ENCODE assay signal across 29 mouse cellular contexts in genomic region chr17:29496211-29497070, GRCm38 (mm10). TPM values are rescaled to one million over a fixed set of nuclear protein-coding genes. Genes with fewer than 3 reads are reported as not detected.
A peak's percentile ranks its signal among the peaks of the same experiment; 100 is the strongest.
DNase-seq lines count a peak whose midpoint lies in the region; ATAC-seq and TF ChIP-seq lines count a peak whose summit lies in the region.
"Had no signal": no experiment of that assay in that cellular context is flagged by ENCODE, and none has a peak within 500 bp of the region (broad histone marks: within the 10 kb centered on the region; RNA-seq: fewer than 3 reads in every experiment).

No protein-coding gene starts in this region.

- no peak overlapping the region for H3K4me3 ChIP-seq in heart, embryonic 11.5 days (ENCODE audit: low read depth, low read length)
- no peak overlapping the region; the same call in 1 of the 2 replicates for H3K4me3 ChIP-seq in liver, embryonic 15.5 days (replicated peaks)
- H3K4me3 ChIP-seq in cerebellum, adult 2 months (replicated peaks; ENCODE audit: insufficient read depth, low read depth, low read length) = no peak overlapping the region
- H3K4me3 ChIP-seq in forebrain, embryonic 13.5 days = no peak overlapping the region
- H3K4me3 ChIP-seq: forebrain, embryonic 10.5 days; midbrain, embryonic 15.5 days had no signal

- intact Hi-C loops in heart, postnatal 14 days (cut with DNase I) = no loop called here

- DNase-seq in heart, postnatal 14 days = no peak
- DNase-seq in CD4-positive helper T cell, adult 2 months (ENCODE audit: low read depth, low spot score) = peak; percentile 36
- DNase-seq in c-Kit-positive CD71-positive TER-119-positive erythroid progenitor cells, embryonic 14.5 days (ENCODE audit: low spot score) = peak; percentile 68
- DNase-seq in cerebellum, adult 2 months = no peak
- no peak for DNase-seq in urinary bladder, postnatal 4 days (ENCODE audit: low spot score in 2 of 2)
- DNase-seq: adrenal gland, postnatal 10 days; cerebellum, postnatal 14 days; embryo, embryonic 11 days; layer of hippocampus, postnatal 36 days; lung, postnatal 10 days; thymus, postnatal 14 days had no signal

- H3K4me2 ChIP-seq in heart, embryonic 11.5 days = no peak overlapping the region
- peak overlapping the region; percentile 24 for H3K4me2 ChIP-seq in liver, embryonic 15.5 days
- H3K4me2 ChIP-seq in forebrain, embryonic 13.5 days = no peak overlapping the region
- H3K4me2 ChIP-seq: midbrain, embryonic 15.5 days had no signal

- peaks cover 10% of the 10 kb centered on the region for H3K4me1 ChIP-seq in heart, embryonic 11.5 days (ENCODE audit: control insufficient read depth, insufficient read depth, low read length)
- peaks cover 81% of the 10 kb centered on the region for H3K4me1 ChIP-seq in liver, embryonic 15.5 days (replicated peaks)
- H3K4me1 ChIP-seq in cerebellum, adult 2 months (ENCODE audit: control insufficient read depth, insufficient read depth, low read length) = no peaks in the 10 kb centered on the region
- peaks cover 14% of the 10 kb centered on the region for H3K4me1 ChIP-seq in forebrain, embryonic 13.5 days

- 72% methylated on average over 6 of the region's 6 CpGs for WGBS in heart, embryonic 11.5 days (ENCODE audit: insufficient replicate concordance)
- 70% methylated on average over 6 of the region's 6 CpGs for WGBS in liver, embryonic 15.5 days (ENCODE audit: insufficient replicate concordance)
- 76% methylated on average over 6 of the region's 6 CpGs for WGBS in cerebellum, adult 2 months
- WGBS in forebrain, embryonic 13.5 days = 77% methylated on average over 6 of the region's 6 CpGs

- no peaks in the 10 kb centered on the region for H3K9me3 ChIP-seq in heart, embryonic 11.5 days (replicated peaks; ENCODE audit: control insufficient read depth, low read length)
- no peaks in the 10 kb centered on the region for H3K9me3 ChIP-seq in liver, embryonic 15.5 days (replicated peaks)
- no peaks in the 10 kb centered on the region for H3K9me3 ChIP-seq in forebrain, embryonic 13.5 days (replicated peaks)
- H3K9me3 ChIP-seq: forebrain, embryonic 10.5 days; midbrain, embryonic 15.5 days had no signal

- H3K27ac ChIP-seq in heart, embryonic 11.5 days (ENCODE audit: low read depth, low read length) = 0 out of 2 replicates have a peak overlapping the region, but pooled peaks have one; percentile 47
- peak overlapping the region; percentile 96 for H3K27ac ChIP-seq in liver, embryonic 15.5 days (replicated peaks)
- no peak overlapping the region for H3K27ac ChIP-seq in cerebellum, adult 2 months (ENCODE audit: insufficient read depth, low read length)
- no peak overlapping the region for H3K27ac ChIP-seq in forebrain, embryonic 13.5 days
- H3K27ac ChIP-seq: forebrain, embryonic 10.5 days; kidney, postnatal 0 days; midbrain, embryonic 15.5 days had no signal

- TF ChIP-seq CTCF in cerebellum, adult 2 months (IDR thresholded peaks at IDR 0.05; ENCODE audit: borderline replicate concordance, insufficient read depth, low read depth, low read length) = no peak

- ATAC-seq in heart, embryonic 11.5 days (replicated peaks; ENCODE audit: insufficient number of reproducible peaks, low FRiP score, low TSS enrichment) = no peak
- ATAC-seq in liver, embryonic 15.5 days (ENCODE audit: insufficient read depth) = no peak
- ATAC-seq in forebrain, embryonic 13.5 days = no peak
- ATAC-seq: hindbrain, embryonic 16.5 days; intestine, postnatal 0 days; midbrain, embryonic 15.5 days; Patski had no signal

- H3K36me3 ChIP-seq in heart, embryonic 11.5 days (ENCODE audit: control insufficient read depth, insufficient read depth, low read length) = peaks cover 13% of the 10 kb centered on the region
- peaks cover 52% of the 10 kb centered on the region for H3K36me3 ChIP-seq in liver, embryonic 15.5 days (replicated peaks)
- peaks cover 17% of the 10 kb centered on the region for H3K36me3 ChIP-seq in forebrain, embryonic 13.5 days (ENCODE audit: poor library complexity, severe bottlenecking)

- H3K27me3 ChIP-seq in heart, embryonic 11.5 days (ENCODE audit: control insufficient read depth, insufficient read depth, low read length) = no peaks in the 10 kb centered on the region
- H3K27me3 ChIP-seq in liver, embryonic 15.5 days = no peaks in the 10 kb centered on the region
- no peaks in the 10 kb centered on the region for H3K27me3 ChIP-seq in cerebellum, adult 2 months (ENCODE audit: control insufficient read depth, insufficient read depth, low read length)
- no peaks in the 10 kb centered on the region for H3K27me3 ChIP-seq in forebrain, embryonic 13.5 days
- H3K27me3 ChIP-seq: midbrain, embryonic 15.5 days; Patski had no signal

- TF ChIP-seq POLR2A in cerebellum, adult 2 months (IDR thresholded peaks at IDR 0.05; ENCODE audit: borderline replicate concordance, insufficient read depth, low read length) = no peak

- no peak overlapping the region for H3K9ac ChIP-seq in heart, embryonic 11.5 days (ENCODE audit: low read depth, low read length)
- peak overlapping the region; percentile 25; the same call in 1 of the 2 replicates for H3K9ac ChIP-seq in liver, embryonic 15.5 days
- H3K9ac ChIP-seq in forebrain, embryonic 13.5 days = no peak overlapping the region
- H3K9ac ChIP-seq: midbrain, embryonic 15.5 days had no signal

RNA-seq across cellular contexts. Expression of gene Pim1, which starts 5.9 kb away (rescaled TPM):
- 23.5 and 27.3 TPM in 2 replicates for polyA plus RNA-seq in heart, embryonic 11.5 days (2014; fragmentation: Nextera tagmentation; extraction: Ambion mirVana)
- total RNA-seq in heart, postnatal 14 days (2021) = 10 to 100 TPM; 30.8 to 33.7 TPM
- 93.3 and 93.5 TPM in 2 replicates for polyA plus RNA-seq in liver, embryonic 15.5 days (2015; fragmentation: Nextera tagmentation; extraction: Ambion mirVana)
- 10.5 and 10.9 TPM in 2 replicates for polyA plus RNA-seq in cerebellum, adult 2 months (2012; rRNA removed)
- polyA plus RNA-seq in forebrain, embryonic 13.5 days (2015; fragmentation: Nextera tagmentation; extraction: Ambion mirVana) = 21.0 and 22.0 TPM in 2 replicates

RNA-seq across cellular contexts. Expression of gene Gm17657, which starts 53.0 kb away (rescaled TPM):
- not detected in 2 replicates for polyA plus RNA-seq in heart, embryonic 11.5 days (2014; fragmentation: Nextera tagmentation; extraction: Ambion mirVana)
- not detected for total RNA-seq in heart, postnatal 14 days (2021)
- polyA plus RNA-seq in liver, embryonic 15.5 days (2015; fragmentation: Nextera tagmentation; extraction: Ambion mirVana) = not detected in 2 replicates
- polyA plus RNA-seq in cerebellum, adult 2 months (2012; rRNA removed) = not detected in 2 replicates
- polyA plus RNA-seq in forebrain, embryonic 13.5 days (2015; fragmentation: Nextera tagmentation; extraction: Ambion mirVana) = not detected in 2 replicates
- total RNA-seq: adrenal gland, postnatal 10 days; gastrocnemius, adult 18-20 months; hematopoietic stem cell, adult 5-6 weeks; layer of hippocampus, adult 18-20 months; layer of hippocampus, postnatal 36 days; left cerebral cortex, postnatal 25 days; megakaryocyte progenitor cell, adult 5-6 weeks; neutrophil, adult 5-6 weeks had no signal
- polyA plus RNA-seq: embryonic facial prominence, embryonic 14.5 days; forebrain, embryonic 10.5 days; gonadal fat pad, adult 2 months; heart, embryonic 14.5 days; hindbrain, embryonic 16.5 days; intestine, postnatal 0 days; kidney, postnatal 0 days; midbrain, embryonic 15.5 days; Patski had no signal

RNA-seq across cellular contexts. Expression of gene Tbc1d22b, which starts 53.1 kb away (rescaled TPM):
- polyA plus RNA-seq in heart, embryonic 11.5 days (2014; fragmentation: Nextera tagmentation; extraction: Ambion mirVana) = 10.0 and 12.0 TPM in 2 replicates
- 10 to 100 TPM; 14.5 to 15.1 TPM for total RNA-seq in heart, postnatal 14 days (2021)
- polyA plus RNA-seq in liver, embryonic 15.5 days (2015; fragmentation: Nextera tagmentation; extraction: Ambion mirVana) = 2.9 and 3.3 TPM in 2 replicates
- polyA plus RNA-seq in cerebellum, adult 2 months (2012; rRNA removed) = 37.4 and 37.7 TPM in 2 replicates
- polyA plus RNA-seq in forebrain, embryonic 13.5 days (2015; fragmentation: Nextera tagmentation; extraction: Ambion mirVana) = 17.7 and 20.1 TPM in 2 replicates

RNA-seq across cellular contexts. Expression of gene Tmem217, which starts 55.7 kb away (rescaled TPM):
- 0.13 and 0.32 TPM in 2 replicates for polyA plus RNA-seq in heart, embryonic 11.5 days (2014; fragmentation: Nextera tagmentation; extraction: Ambion mirVana)
- not detected for total RNA-seq in heart, postnatal 14 days (2021)
- polyA plus RNA-seq in liver, embryonic 15.5 days (2015; fragmentation: Nextera tagmentation; extraction: Ambion mirVana) = 0.10 and 0.23 TPM in 2 replicates
- polyA plus RNA-seq in cerebellum, adult 2 months (2012; rRNA removed) = 0.76 and 1.2 TPM in 2 replicates
- polyA plus RNA-seq in forebrain, embryonic 13.5 days (2015; fragmentation: Nextera tagmentation; extraction: Ambion mirVana) = 1.2 and 1.3 TPM in 2 replicates
- total RNA-seq: adrenal gland, postnatal 10 days; gastrocnemius, adult 18-20 months; hematopoietic stem cell, adult 5-6 weeks; layer of hippocampus, adult 18-20 months; layer of hippocampus, postnatal 36 days; left cerebral cortex, postnatal 25 days; megakaryocyte progenitor cell, adult 5-6 weeks; neutrophil, adult 5-6 weeks had no signal
- polyA plus RNA-seq: intestine, postnatal 0 days had no signal

Comparison
In these comparisons a context has a peak if more than half of its experiments do, and no peak if none do; other contexts are left out.
1. H3K27ac ChIP-seq: peak in heart, embryonic 11.5 days (single experiment) and liver, embryonic 15.5 days (single experiment); none in cerebellum, adult 2 months (single experiment) and forebrain, embryonic 13.5 days (single experiment).
2. DNase-seq: peak in CD4-positive helper T cell, adult 2 months (single experiment) and c-Kit-positive CD71-positive TER-119-positive erythroid progenitor cells, embryonic 14.5 days (single experiment); none in heart, postnatal 14 days (0 of 2), cerebellum, adult 2 months (0 of 2) and urinary bladder, postnatal 4 days (0 of 2).